Mouse (Mus musculus) urinary bladder, adult 2 months (tissue): Measurements from ENCODE around the gene Lrrfip1. TPM values are rescaled to one million over a fixed set of nuclear protein-coding genes. Genes with fewer than 3 reads are reported as not detected.

Experiments used
- DNase-seq: peaks from one replicate; pipeline ENCODE4 v3.0.0; 2022; ENCODE audit warnings: low spot score
- polyA plus RNA-seq: library from polyadenylated mRNA; depleted of rRNA; stranded (reverse); fragments of >200 nt; gene quantifications from 2 replicates; pipeline ENCODE4 v1.2.3, GENCODE M21; 2012

The Lrrfip1 gene
- polyA plus RNA-seq, 1 experiment: 125 TPM

- DNase-seq: no peak
Observed at GRCm38 (mm10) chr1:90998891-90999611, 514 bp downstream of the Lrrfip1 start.

- DNase-seq: no peak
Observed at GRCm38 (mm10) chr1:90999911-91000601, 1.5 kb downstream of the Lrrfip1 start.

DNA sequence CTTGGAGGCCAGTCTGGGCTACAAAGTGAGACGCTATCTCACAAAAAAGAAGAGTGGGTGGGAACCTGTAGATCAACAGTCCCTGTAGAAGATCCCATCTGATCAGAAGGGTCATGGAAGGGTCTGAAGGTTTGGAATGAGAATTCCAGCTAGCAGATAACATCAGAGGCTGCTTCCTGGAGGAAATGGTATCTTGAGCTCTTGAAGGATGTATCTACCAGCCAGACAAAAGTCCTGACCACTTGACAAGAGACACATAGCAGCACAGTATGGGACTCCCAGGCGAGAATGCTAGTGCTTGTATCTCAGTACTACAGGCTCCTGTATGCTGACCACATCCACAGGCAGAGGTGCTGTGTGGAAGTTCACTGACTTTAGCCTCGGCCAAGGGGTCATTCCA lies 2.6 kb downstream of the Lrrfip1 start:
- DNase-seq: no peak

- no peak for DNase-seq
Observed at GRCm38 (mm10) chr1:91001871-91002539, 3.5 kb downstream of the Lrrfip1 start.

GRCm38 (mm10) chr1:91002641-91003040 lies 4.1 kb downstream of the Lrrfip1 start:
- DNase-seq: no peak

- DNase-seq: no peak
Observed at GRCm38 (mm10) chr1:91003522-91004253, 5.2 kb downstream of the Lrrfip1 start.

GRCm38 (mm10) chr1:91006037-91006436 lies 7.5 kb downstream of the Lrrfip1 start:
- DNase-seq: no peak

DNA sequence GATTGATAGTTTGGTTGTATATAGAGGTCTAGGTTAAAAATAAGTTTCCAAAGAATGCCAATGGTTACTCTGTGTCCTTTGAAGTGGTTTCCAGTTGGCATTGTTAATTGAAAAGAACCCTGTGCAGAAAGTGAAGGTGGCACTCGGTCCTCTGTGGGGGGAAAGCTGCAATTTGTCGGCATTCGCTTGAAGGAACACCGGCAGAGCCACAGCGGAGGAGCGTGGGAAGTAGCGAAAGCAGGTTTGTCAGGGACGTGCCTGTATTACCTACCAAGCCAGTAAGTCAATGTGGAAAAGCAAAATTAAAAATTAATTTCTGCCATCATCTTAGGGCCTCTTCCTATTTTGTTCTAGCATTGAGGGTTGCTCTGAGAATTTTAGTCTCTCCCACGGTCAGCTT lies 8.2 kb downstream of the Lrrfip1 start:
- DNase-seq: no peak

- DNase-seq: no peak
Observed at GRCm38 (mm10) chr1:91008147-91008682, 9.7 kb downstream of the Lrrfip1 start.

GRCm38 (mm10) chr1:91008746-91009145 lies 10.2 kb downstream of the Lrrfip1 start:
- no peak for DNase-seq

DNA sequence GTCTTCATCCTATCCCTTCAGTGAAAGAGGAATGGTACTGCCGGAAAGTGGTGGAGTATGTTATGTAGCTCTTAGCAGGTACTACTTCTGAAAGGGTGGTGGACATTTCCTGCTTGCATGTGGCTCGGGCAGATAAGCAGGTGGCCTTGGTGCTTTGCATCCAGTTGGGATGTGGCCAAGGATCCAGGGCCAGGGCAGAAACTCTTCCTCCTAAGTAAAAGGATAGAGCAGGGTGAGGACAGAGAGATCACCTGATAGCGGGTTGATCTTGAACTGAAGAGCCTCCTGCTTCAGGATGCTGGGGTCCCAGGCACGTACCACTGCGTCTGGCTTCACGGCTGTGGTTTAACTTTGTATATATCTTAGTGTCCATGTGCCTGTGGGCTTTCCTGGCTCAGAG lies 10.7 kb downstream of the Lrrfip1 start:
- DNase-seq: no peak

- DNase-seq: no peak
Observed at GRCm38 (mm10) chr1:91010216-91010615, 11.7 kb downstream of the Lrrfip1 start.

GRCm38 (mm10) chr1:91010716-91011115 lies 12.2 kb downstream of the Lrrfip1 start:
- DNase-seq: no peak

GRCm38 (mm10) chr1:91011336-91011735 lies 12.8 kb downstream of the Lrrfip1 start:
- no peak for DNase-seq

- DNase-seq: no peak
Observed at GRCm38 (mm10) chr1:91013803-91014202, 15.3 kb downstream of the Lrrfip1 start.

- no peak for DNase-seq
Observed at GRCm38 (mm10) chr1:91015571-91015970, 17.0 kb downstream of the Lrrfip1 start.

DNA sequence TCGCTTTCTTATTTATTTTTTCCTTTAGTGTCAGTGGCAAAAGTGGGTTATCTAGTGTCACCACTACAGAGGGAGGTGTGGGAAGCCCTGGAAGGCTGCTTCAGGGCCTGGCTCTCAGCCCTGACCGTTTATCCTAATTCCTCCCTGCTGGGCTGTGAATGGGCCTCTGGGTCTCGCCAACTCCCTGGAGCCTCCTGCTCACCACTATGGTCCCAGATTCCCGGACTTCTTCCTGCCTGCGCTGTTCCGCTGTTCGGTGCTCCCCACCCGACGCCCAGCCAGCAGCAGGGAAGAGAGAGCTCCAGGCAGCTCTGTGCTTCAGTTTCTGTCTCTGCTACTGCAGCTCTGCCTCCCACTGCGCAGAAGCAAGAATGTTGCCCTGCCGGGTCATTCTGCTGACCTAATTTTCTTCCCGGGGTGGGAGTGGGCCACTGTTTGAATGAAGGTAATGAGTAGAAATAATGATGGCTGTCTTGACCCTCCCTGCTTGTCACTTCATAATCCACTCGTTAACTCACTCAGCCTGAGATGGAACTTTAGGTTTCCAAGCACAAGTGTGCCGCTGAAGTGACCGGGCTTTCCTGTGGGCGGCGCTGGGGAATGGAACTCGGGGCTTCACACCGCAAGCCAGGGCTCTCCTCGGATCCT lies 18.7 kb downstream of the Lrrfip1 start:
- no peak for DNase-seq

DNA sequence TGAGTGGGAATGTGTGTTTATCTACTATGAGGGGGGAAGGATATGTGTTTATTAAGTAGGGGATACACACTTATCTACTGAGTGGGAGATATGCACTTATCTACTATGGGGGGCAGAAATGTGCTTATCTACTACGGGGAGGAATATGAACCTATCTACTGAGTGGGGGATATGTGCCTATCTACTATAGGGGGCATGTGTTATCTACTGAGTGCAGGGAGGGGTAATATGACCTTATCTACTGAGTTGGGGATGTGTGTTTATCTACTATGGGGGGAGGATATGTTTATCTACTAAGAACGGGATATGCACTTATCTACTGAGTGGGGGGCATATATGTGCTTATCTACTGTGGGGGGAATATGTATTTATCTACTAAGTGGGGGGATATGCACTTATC lies 20.8 kb downstream of the Lrrfip1 start:
- no peak for DNase-seq

DNA sequence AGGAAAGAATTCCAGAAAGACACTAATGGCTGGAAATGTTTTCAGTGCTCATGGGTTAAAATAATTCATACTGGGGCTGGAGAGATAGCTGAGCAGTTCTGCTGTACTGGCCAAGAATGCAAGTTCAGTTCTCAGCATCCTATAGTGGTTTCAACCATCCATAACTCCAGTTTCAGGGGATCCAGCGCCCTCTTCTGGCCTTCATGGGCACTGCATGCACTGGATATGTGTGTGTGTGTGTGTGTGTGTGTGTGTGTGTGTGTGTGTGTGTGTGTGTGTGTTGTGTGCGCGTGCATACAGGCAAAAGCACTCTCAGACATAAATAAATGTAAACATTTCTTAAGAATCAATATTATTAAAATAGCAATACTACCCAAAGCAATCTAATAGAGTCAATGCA lies 22.8 kb downstream of the Lrrfip1 start:
- no peak for DNase-seq

GRCm38 (mm10) chr1:91022157-91022895 lies 23.8 kb downstream of the Lrrfip1 start:
- no peak for DNase-seq

DNA sequence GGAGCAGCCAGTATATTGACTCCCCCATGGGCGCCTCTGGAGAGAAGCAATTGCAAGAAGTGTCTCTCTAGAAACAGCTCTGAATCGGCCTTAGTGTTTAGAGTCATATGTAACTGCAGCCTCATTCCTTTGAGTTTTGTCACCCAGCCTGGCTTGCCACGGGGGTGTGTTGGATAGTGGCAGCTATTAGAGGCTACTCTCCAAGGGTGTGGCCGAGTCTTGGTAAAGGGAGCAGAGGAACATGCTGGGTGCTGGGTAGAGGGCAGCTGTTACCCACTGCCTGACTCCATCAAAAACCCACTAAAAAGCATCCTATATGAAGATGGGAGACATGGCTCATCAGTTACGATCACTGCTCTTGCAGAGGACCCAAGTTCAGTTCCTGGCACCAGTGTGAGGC lies 24.7 kb downstream of the Lrrfip1 start:
- no peak for DNase-seq
